Mouse (Mus musculus) lung, postnatal 0 days (tissue): ENCODE data around the gene Arhgap17. TPM values are rescaled to one million over a fixed set of nuclear protein-coding genes. Genes with fewer than 3 reads are reported as not detected.

ENCODE experiments used
- ATAC-seq: fragments of 200-750 bp; cut with Nextera tagmentation; 2 replicates; pipeline ENCODE4 v1.8.0; 2017; ENCODE audit warnings: moderate library complexity
- DNase-seq: peaks from one replicate; pipeline ENCODE4 v3.0.0-alpha.2; 2016; ENCODE audit warnings: low spot score
- H3K27ac ChIP-seq: fragments of 300-500 bp; sonication (generic); 2 replicates; pipeline ENCODE4 v1.5.1; 2014; ENCODE audit warnings: antibody characterized with exemption, mild to moderate bottlenecking, low read length, mixed read lengths
- H3K27me3 ChIP-seq: fragments of 300-500 bp; sonication (generic); replicated peaks from 2 replicates; pipeline ENCODE4 v1.6.1; 2014; ENCODE audit warnings: low read length, mixed read lengths; ENCODE audit not compliant: insufficient read depth
- H3K36me3 ChIP-seq: fragments of 300-500 bp; sonication (generic); 2 replicates; pipeline ENCODE4 v1.6.1; 2014; ENCODE audit warnings: low read length, mixed read lengths; ENCODE audit not compliant: insufficient read depth
- H3K4me1 ChIP-seq: fragments of 300-500 bp; sonication (generic); 2 replicates; pipeline ENCODE4 v1.6.1; 2014; ENCODE audit warnings: antibody characterized with exemption, low read depth, low read length, mixed read lengths; ENCODE audit not compliant: insufficient read depth
- H3K4me2 ChIP-seq: fragments of 300-500 bp; sonication (generic); replicated peaks from 2 replicates; pipeline ENCODE4 v1.6.1; 2014; ENCODE audit warnings: low read depth, mild to moderate bottlenecking, low read length, moderate library complexity, mixed read lengths
- H3K4me3 ChIP-seq: fragments of 300-500 bp; sonication (generic); 2 replicates; pipeline ENCODE4 v1.5.1; 2014; ENCODE audit warnings: low read depth, low read length
- H3K9ac ChIP-seq: fragments of 300-500 bp; sonication (generic); replicated peaks from 2 replicates; pipeline ENCODE4 v1.6.1; 2014; ENCODE audit warnings: low read depth, mild to moderate bottlenecking
- H3K9me3 ChIP-seq: fragments of 300-500 bp; sonication (generic); 2 replicates; pipeline ENCODE4 v1.6.1; 2016; ENCODE audit warnings: low read length, mixed read lengths
- CTCF ChIP-seq: IDR thresholded peaks from 2 replicates; pipeline ENCODE4 v1.5.1; 2016; ENCODE audit warnings: antibody characterized with exemption, mild to moderate bottlenecking
- EP300 ChIP-seq: IDR thresholded peaks from 2 replicates; pipeline ENCODE4 v1.6.1; 2016; ENCODE audit warnings: antibody characterized with exemption, mild to moderate bottlenecking, control low read depth
- whole genome bisulfite sequencing: fragments of 180-500 bp; shearing (Covaris S2); extraction: QIAGEN DNeasy Blood & Tissue Kit; methylation state at CpG from one replicate; pipeline ENCODE4 v1.1.7; 2014; 5-methylcytosine and 5-hydroxymethylcytosine counted together
- polyA plus RNA-seq: library from polyadenylated mRNA; unstranded; fragments of >200 nt; fragmentation: Nextera tagmentation; extraction: Ambion mirVana; gene quantifications from 2 replicates; pipeline ENCODE4 v1.2.1, GENCODE M21; 2015

Gene Arhgap17
- polyA plus RNA-seq, 1 experiment from 2014 or later: 14.5 TPM

GRCm38 (mm10) chr7:123254196-123254970, 115.3 kb downstream of the Arhgap17 start:
- H3K4me1 ChIP-seq: no peaks in the 10 kb centered on the region
- no peak overlapping the region for H3K9ac ChIP-seq
- DNase-seq: no peak
- H3K4me3 ChIP-seq: no peak overlapping the region
- no peaks in the 10 kb centered on the region for H3K27me3 ChIP-seq
- no peak overlapping the region for H3K27ac ChIP-seq
- ATAC-seq: no peak
- no peaks in the 10 kb centered on the region for H3K9me3 ChIP-seq
- no peak for TF ChIP-seq CTCF
- no peak for TF ChIP-seq EP300
- WGBS: 85% methylated on average over 14 of the region's 14 CpGs
- no peaks in the 10 kb centered on the region for H3K36me3 ChIP-seq
- no peak overlapping the region for H3K4me2 ChIP-seq

- Histone ChIP-seq H3K9me3 (no peaks in the 10 kb centered on the region), H3K4me3 (no peak overlapping the region), H3K9ac (no peak overlapping the region), H3K4me2 (no peak overlapping the region), H3K27me3 (no peaks in the 10 kb centered on the region), H3K36me3 (no peaks in the 10 kb centered on the region), H3K4me1 (no peaks in the 10 kb centered on the region), H3K27ac (no peak overlapping the region)
- DNase-seq: no peak
- WGBS: 63% methylated on average over 7 of the region's 7 CpGs
- TF ChIP-seq CTCF: no peak
- TF ChIP-seq EP300: no peak
- ATAC-seq: no peak
Observed at GRCm38 (mm10) chr7:123253396-123253795, 116.3 kb downstream of the Arhgap17 start.

- H3K4me1 ChIP-seq: no peaks in the 10 kb centered on the region
- TF ChIP-seq CTCF (no peak), EP300 (no peak)
- H3K4me3 ChIP-seq: no peak overlapping the region
- no peaks in the 10 kb centered on the region for H3K27me3 ChIP-seq
- no peaks in the 10 kb centered on the region for H3K36me3 ChIP-seq
- no peaks in the 10 kb centered on the region for H3K9me3 ChIP-seq
- WGBS: 36% methylated on average over 6 of the region's 6 CpGs
- H3K9ac ChIP-seq: no peak overlapping the region
- H3K4me2 ChIP-seq: no peak overlapping the region
- H3K27ac ChIP-seq: no peak overlapping the region
- DNase-seq (no peak), ATAC-seq (no peak)
Observed at GRCm38 (mm10) chr7:123251343-123251742, 118.4 kb downstream of the Arhgap17 start.

- H3K9me3 ChIP-seq: no peaks in the 10 kb centered on the region
- H3K36me3 ChIP-seq: no peaks in the 10 kb centered on the region
- ATAC-seq: no peak
- H3K9ac ChIP-seq: no peak overlapping the region
- H3K27me3 ChIP-seq: no peaks in the 10 kb centered on the region
- no peak overlapping the region for H3K4me2 ChIP-seq
- H3K4me1 ChIP-seq: no peaks in the 10 kb centered on the region
- no peak for DNase-seq
- 36% methylated on average over 2 of the region's 2 CpGs for WGBS
- TF ChIP-seq EP300 (no peak), CTCF (no peak)
- no peak overlapping the region for H3K27ac ChIP-seq
- no peak overlapping the region for H3K4me3 ChIP-seq
Observed at GRCm38 (mm10) chr7:123248166-123248565, 121.5 kb downstream of the Arhgap17 start.

GRCm38 (mm10) chr7:123246504-123247084, 123.1 kb downstream of the Arhgap17 start:
- H3K9ac ChIP-seq: no peak overlapping the region
- no peak for TF ChIP-seq CTCF
- TF ChIP-seq EP300: no peak
- H3K4me2 ChIP-seq: no peak overlapping the region
- DNase-seq: no peak
- no peak for ATAC-seq
- 47% methylated on average over 4 of the region's 4 CpGs for WGBS
- no peaks in the 10 kb centered on the region for H3K4me1 ChIP-seq
- no peak overlapping the region for H3K27ac ChIP-seq
- H3K9me3 ChIP-seq: no peaks in the 10 kb centered on the region
- no peaks in the 10 kb centered on the region for H3K27me3 ChIP-seq
- no peak overlapping the region for H3K4me3 ChIP-seq
- H3K36me3 ChIP-seq: no peaks in the 10 kb centered on the region

- ATAC-seq (no peak), DNase-seq (no peak)
- Histone ChIP-seq H3K9me3 (no peaks in the 10 kb centered on the region), H3K9ac (no peak overlapping the region), H3K27me3 (no peaks in the 10 kb centered on the region), H3K4me3 (no peak overlapping the region), H3K36me3 (no peaks in the 10 kb centered on the region), H3K4me1 (no peaks in the 10 kb centered on the region), H3K4me2 (no peak overlapping the region), H3K27ac (no peak overlapping the region)
- TF ChIP-seq EP300: no peak
- TF ChIP-seq CTCF: no peak
- WGBS: 74% methylated on average over 1 of the region's 1 CpGs
Observed at GRCm38 (mm10) chr7:123244833-123245232, 124.9 kb downstream of the Arhgap17 start.
